Mouse (Mus musculus): ENCODE data around the gene Dnajc15. TPM values are rescaled to one million over a fixed set of nuclear protein-coding genes. Genes with fewer than 3 reads are reported as not detected.

Dnajc15 gene
- polyA plus RNA-seq (2015; fragmentation: Nextera tagmentation; extraction: Ambion mirVana): 92.9 and 95.8 TPM in 2 replicates

DNA sequence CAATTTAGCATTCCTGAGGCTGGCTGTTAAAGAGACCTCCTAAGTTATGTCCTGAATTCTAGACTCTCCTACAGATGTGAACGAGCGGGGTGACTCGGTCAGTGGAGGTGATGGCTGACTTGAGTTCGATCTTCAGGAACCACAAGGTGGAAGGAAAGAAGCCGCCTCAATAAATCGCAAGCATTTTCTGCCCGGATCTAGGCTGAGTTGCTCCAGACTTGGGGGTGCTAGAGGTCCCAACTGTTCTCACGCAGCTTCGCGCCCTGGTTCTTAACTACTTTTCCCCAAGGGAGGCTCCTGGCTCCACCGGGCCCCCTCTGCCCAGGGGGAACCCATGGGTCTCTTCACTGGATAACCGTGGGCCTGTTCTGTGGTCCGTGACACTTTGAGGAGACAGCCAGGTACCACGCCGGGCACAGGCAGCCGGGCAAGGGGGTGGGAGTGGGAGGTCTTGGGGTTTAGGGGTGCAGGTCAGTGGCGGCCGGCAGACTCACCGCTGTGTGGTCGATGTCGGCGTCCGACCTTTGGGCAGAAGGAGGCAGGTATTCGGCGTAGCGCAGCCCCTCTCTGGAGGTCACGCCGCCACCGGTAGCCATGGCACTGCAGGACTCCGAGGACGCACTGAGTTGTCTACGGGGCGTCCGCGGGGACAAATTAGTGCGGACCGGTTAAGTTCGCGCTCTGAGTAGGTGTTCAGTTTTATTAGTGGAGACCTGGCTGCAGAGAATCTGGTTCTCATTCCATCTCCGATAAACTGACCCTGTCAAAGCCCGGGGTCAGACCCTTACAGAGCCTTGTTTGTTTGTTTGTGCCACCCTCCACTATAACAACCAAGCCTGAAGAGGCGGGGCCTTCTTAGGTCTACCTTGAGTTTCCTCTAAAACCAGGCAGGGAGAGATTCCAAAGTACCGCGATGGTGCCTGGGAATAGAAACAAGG lies at the start of gene Dnajc15:
Gene Dnajc15 (minus strand): TSS at position 822 of the 938 bp plus-strand sequence.
- no peaks in the 10 kb centered on the region for H3K36me3 ChIP-seq
- H3K27ac ChIP-seq (replicated peaks): peak within 1 kb of the TSS; percentile 61; the same call in 1 of the 2 replicates
- 1% methylated on average over 44 of the region's 44 CpGs for WGBS
- peak within 1 kb of the TSS; percentile 85 for H3K4me2 ChIP-seq
- peaks cover 4% of the 10 kb centered on the region for H3K4me1 ChIP-seq
- H3K27me3 ChIP-seq (replicated peaks): no peaks in the 10 kb centered on the region
- H3K9ac ChIP-seq (replicated peaks): peak within 1 kb of the TSS; percentile 76
- peak; percentile 76; the same call in 1 of the 2 replicates for ATAC-seq (ENCODE audit: low FRiP score)
- H3K4me3 ChIP-seq (replicated peaks): peak within 1 kb of the TSS; percentile 77
- no peaks in the 10 kb centered on the region for H3K9me3 ChIP-seq (replicated peaks)

DNA sequence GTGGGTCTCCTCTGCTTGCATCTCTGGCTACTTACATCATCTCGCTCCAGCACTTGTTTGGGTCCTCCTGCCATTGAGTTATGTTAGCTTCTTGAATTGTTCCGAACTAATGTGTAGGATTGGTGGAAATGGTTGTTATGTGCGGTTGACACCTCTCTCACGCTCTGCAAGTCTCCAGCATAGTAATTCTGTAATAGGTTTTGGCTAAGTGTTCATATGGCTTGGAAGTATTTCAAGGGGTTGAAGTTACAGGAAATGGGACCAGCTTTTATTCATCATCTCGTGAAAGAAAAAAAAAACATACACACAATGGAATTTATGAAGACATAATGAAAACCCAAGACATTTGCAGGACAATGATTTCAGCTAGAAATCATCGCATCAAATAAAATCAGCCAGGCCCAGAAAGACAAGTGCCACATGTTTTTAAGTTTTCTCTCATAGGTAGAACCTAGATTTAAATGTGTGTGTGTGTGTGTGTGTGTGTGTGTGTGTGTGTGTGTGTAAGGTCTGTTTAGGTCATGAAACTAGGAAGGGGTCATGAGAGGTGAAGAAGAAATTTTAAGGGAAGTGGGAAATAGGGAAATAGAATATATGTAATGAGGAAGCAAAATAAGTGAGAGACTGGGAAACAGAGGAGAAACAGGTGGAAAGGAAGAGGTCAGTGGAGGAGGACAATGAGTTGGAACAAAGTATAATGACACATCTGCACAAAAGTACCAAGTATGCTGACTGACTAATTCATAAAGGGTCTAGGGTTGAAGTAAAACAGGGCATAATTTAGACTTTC lies 48.3 kb upstream of the Dnajc15 start:
- no peak overlapping the region for H3K9ac ChIP-seq (replicated peaks)
- no peak overlapping the region for H3K27ac ChIP-seq (replicated peaks)
- 84% methylated on average over 6 of the region's 6 CpGs for WGBS
- H3K4me1 ChIP-seq: peaks cover 10% of the 10 kb centered on the region
- H3K9me3 ChIP-seq (replicated peaks): no peaks in the 10 kb centered on the region
- H3K36me3 ChIP-seq: no peaks in the 10 kb centered on the region
- no peak overlapping the region for H3K4me3 ChIP-seq (replicated peaks)
- no peak for ATAC-seq (ENCODE audit: low FRiP score)
- no peaks in the 10 kb centered on the region for H3K27me3 ChIP-seq (replicated peaks)
- H3K4me2 ChIP-seq: no peak overlapping the region

DNA sequence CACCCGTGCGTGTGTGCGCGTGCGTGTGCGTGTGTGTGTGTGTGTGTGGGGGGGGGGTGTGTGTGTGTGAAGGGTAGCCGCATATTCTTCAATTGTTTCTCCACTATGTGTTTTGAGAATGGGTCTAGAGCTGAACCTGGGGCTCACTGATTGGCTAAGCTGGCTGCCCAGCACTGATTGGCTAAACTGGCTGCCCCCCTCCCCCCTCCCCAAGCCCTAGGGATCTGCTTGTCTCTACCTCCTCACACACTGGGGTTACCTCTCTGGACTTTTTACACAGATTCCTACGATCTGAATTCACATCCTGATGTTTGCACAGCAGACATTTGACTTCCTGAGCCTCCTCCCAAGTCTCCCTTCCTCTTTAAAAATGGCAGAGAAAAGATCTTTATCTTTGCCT lies 46.7 kb upstream of the Dnajc15 start:
- Histone ChIP-seq H3K4me3 (replicated peaks) (no peak overlapping the region), H3K4me1 (peaks cover 10% of the 10 kb centered on the region), H3K27ac (replicated peaks) (no peak overlapping the region), H3K36me3 (no peaks in the 10 kb centered on the region), H3K9ac (replicated peaks) (no peak overlapping the region), H3K4me2 (no peak overlapping the region), H3K9me3 (replicated peaks) (no peaks in the 10 kb centered on the region), H3K27me3 (replicated peaks) (no peaks in the 10 kb centered on the region)
- ATAC-seq (ENCODE audit: low FRiP score): no peak
- WGBS: 90% methylated on average over 8 of the region's 8 CpGs

DNA sequence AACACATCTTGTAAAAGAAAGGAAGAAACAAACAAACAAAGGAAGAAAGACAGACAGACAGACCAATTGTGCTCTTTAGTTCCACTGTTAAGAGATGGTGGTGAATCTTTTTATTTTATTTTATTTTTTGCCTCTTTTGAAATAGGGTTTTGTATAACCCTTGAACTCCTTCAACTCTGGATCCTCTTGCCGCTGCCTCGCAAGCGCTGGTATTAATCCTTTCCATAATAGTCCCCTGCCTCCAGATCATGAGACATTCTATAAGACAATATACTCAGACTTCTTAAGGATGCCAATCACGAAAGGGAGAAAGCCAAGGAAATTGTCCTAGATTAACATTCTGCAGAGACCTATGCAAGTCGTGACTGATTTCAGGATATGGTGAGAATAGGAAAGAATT lies 40.9 kb upstream of the Dnajc15 start:
- H3K36me3 ChIP-seq: no peaks in the 10 kb centered on the region
- H3K27me3 ChIP-seq (replicated peaks): no peaks in the 10 kb centered on the region
- H3K4me2 ChIP-seq: no peak overlapping the region
- H3K9me3 ChIP-seq (replicated peaks): no peaks in the 10 kb centered on the region
- H3K27ac ChIP-seq (replicated peaks): no peak overlapping the region
- no peak overlapping the region for H3K9ac ChIP-seq (replicated peaks)
- H3K4me1 ChIP-seq: no peaks in the 10 kb centered on the region
- no peak overlapping the region for H3K4me3 ChIP-seq (replicated peaks)
- ATAC-seq (ENCODE audit: low FRiP score): no peak
- 82% methylated on average over 5 of the region's 5 CpGs for WGBS

DNA sequence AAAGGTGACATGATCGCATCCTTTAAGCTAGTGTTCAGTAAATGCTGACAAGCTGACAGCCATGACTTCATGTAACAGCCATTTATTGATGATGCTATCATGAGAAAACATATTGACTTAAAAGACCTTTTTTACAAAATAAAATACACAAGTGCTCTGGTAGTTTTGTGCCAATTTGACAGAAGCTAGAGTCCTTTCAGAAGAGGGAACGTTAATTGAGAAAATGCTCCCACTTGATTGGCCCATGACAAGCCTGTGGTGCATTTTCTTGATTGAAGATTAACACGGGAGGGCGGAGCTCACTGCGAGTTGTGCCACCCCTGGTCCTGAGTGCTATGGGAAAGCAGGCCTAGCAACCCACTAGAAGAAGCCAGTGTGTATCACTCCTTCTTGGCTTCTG lies 31.7 kb upstream of the Dnajc15 start:
- no peak overlapping the region for H3K27ac ChIP-seq (replicated peaks)
- no peak overlapping the region for H3K9ac ChIP-seq (replicated peaks)
- H3K4me1 ChIP-seq: no peaks in the 10 kb centered on the region
- no peaks in the 10 kb centered on the region for H3K27me3 ChIP-seq (replicated peaks)
- H3K4me2 ChIP-seq: no peak overlapping the region
- H3K9me3 ChIP-seq (replicated peaks): no peaks in the 10 kb centered on the region
- no peak for ATAC-seq (ENCODE audit: low FRiP score)
- H3K4me3 ChIP-seq (replicated peaks): no peak overlapping the region
- no peaks in the 10 kb centered on the region for H3K36me3 ChIP-seq
- WGBS: 93% methylated on average over 5 of the region's 5 CpGs

DNA sequence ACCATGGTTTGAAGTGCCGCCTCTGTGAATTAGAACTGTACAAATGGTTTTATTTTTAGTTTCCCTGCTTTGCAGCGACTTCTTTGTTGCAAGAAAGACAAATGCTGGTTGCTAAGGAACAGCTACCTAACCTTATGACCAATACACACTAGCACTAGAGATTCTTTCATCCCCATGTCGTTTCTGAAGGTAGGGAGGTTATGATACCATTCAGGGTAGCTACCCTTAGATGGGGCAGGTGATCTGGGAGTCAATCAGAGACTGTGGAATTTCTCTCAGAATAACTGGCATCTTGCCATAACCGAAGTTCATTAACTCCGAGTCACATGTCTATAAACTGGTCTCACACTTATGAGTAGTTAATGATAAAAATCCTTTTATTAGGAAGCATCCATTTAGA lies 30.5 kb upstream of the Dnajc15 start:
- no peaks in the 10 kb centered on the region for H3K9me3 ChIP-seq (replicated peaks)
- no peak overlapping the region for H3K4me3 ChIP-seq (replicated peaks)
- no peaks in the 10 kb centered on the region for H3K27me3 ChIP-seq (replicated peaks)
- H3K36me3 ChIP-seq: no peaks in the 10 kb centered on the region
- no peaks in the 10 kb centered on the region for H3K4me1 ChIP-seq
- H3K27ac ChIP-seq (replicated peaks): no peak overlapping the region
- H3K9ac ChIP-seq (replicated peaks): no peak overlapping the region
- no peak for ATAC-seq (ENCODE audit: low FRiP score)
- 62% methylated on average over 5 of the region's 5 CpGs for WGBS
- no peak overlapping the region for H3K4me2 ChIP-seq

DNA sequence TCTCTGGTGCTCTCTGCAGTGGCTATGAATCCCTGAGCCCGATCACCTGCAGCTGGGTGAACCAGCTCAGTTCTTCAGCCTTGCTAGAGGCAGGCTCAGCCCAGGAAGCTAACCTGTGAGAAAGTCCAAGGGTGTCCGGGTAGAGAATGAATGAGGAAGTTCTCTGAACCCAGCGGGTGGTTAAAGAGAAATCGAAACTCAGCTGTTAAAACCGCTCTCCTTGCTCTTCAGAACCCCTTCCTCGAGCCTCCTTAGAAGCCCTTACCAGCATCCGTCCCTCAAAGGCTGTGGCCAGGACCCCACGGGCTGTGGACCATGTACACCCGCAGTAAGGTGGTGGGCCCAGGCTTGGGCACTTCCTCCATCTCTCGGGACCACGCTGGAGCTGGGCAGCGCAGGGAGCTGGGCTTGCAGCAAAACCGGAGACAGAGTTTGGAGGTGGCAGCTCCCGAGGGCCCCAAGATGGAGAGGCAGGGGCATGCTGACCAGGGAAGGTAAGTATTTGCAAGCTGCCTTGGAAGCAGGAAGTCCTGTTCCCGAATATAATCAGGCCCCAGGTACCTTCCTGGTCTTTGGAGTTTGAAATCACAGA lies 29.3 kb upstream of the Dnajc15 start, which contains the start of gene Epsti1:
Gene Epsti1 (plus strand): TSS at position 69 of the 592 bp plus-strand sequence.
- no peak within 1 kb of the TSS for H3K4me2 ChIP-seq
- H3K4me1 ChIP-seq: no peaks in the 10 kb centered on the region
- H3K27me3 ChIP-seq (replicated peaks): no peaks in the 10 kb centered on the region
- H3K9me3 ChIP-seq (replicated peaks): no peaks in the 10 kb centered on the region
- 67% methylated on average over 15 of the region's 15 CpGs for WGBS
- no peak within 1 kb of the TSS for H3K4me3 ChIP-seq (replicated peaks)
- H3K27ac ChIP-seq (replicated peaks): no peak within 1 kb of the TSS
- no peak within 1 kb of the TSS for H3K9ac ChIP-seq (replicated peaks)
- H3K36me3 ChIP-seq: no peaks in the 10 kb centered on the region
- no peak for ATAC-seq (ENCODE audit: low FRiP score)

DNA sequence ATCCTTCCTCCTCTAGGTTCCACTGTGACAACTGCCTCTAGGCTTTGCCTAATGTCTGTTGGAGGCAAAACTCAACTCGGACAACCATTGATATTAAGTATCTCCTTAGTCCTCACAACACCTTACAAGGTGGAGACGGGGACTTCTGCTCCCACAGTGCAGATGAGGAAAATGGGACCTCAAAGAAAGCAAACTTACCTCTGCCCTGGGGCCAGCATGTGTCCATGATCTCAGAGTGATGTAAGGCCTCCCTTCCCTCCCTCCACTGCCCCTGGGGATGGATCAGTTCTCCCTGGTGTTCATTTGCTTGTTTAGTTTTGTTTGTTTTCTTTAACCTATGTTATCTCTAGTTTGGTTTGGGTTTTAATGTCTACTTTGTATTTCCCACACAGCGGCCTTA lies 27.6 kb upstream of the Dnajc15 start:
- Histone ChIP-seq H3K4me2 (no peak overlapping the region), H3K9me3 (replicated peaks) (no peaks in the 10 kb centered on the region), H3K9ac (replicated peaks) (no peak overlapping the region), H3K36me3 (no peaks in the 10 kb centered on the region), H3K4me1 (no peaks in the 10 kb centered on the region), H3K27ac (replicated peaks) (no peak overlapping the region), H3K4me3 (replicated peaks) (no peak overlapping the region), H3K27me3 (replicated peaks) (no peaks in the 10 kb centered on the region)
- no peak for ATAC-seq (ENCODE audit: low FRiP score)
- 94% methylated on average over 3 of the region's 3 CpGs for WGBS

DNA sequence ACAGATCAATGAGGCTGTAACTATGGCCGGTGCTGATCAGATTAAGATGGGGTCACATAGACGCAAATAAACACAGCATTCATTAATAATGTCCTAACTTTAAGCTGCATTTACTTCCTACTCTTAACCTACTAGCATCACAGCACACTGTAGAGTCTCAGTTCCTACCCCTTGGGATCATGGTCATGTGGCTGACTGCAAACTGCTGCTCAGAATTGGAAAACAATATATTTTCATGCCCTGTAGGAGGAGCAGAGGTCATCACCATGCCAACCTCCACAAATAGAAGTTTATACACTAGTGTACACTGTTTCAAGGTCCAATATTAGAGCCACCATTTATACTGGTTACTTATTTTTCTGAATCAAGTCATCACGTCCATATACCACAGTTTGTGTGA lies 21.0 kb upstream of the Dnajc15 start:
- WGBS: 88% methylated on average over 3 of the region's 3 CpGs
- Histone ChIP-seq H3K9me3 (replicated peaks) (0 out of 2 replicates have a peak, but pooled peaks cover 2% of the 10 kb centered on the region), H3K27me3 (replicated peaks) (no peaks in the 10 kb centered on the region), H3K4me3 (replicated peaks) (no peak overlapping the region), H3K9ac (replicated peaks) (no peak overlapping the region), H3K27ac (replicated peaks) (no peak overlapping the region), H3K4me1 (no peaks in the 10 kb centered on the region), H3K36me3 (no peaks in the 10 kb centered on the region), H3K4me2 (no peak overlapping the region)
- no peak for ATAC-seq (ENCODE audit: low FRiP score)

DNA sequence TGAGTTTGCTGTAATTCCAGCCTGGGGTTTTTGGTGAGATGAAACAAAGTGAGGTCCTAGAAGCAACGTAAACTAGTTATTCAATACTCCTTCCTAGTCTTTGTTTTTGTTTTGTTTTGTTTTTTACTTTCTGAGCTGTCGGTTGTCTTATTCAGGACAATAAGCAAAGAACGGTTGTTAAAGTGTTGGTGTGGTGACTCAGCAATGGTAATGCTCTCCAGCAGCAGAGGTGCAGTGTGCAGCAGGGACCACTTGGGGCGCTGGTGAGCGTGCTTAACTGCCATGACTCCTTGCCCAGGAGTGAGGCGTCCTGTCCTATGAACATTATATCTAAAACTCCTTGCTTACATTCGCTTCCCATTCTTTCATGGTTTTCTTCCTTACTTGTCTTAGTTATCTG lies 15.0 kb upstream of the Dnajc15 start:
- no peak for ATAC-seq (ENCODE audit: low FRiP score)
- 0 out of 2 replicates have a peak, but pooled peaks cover 2% of the 10 kb centered on the region for H3K9me3 ChIP-seq (replicated peaks)
- H3K4me3 ChIP-seq (replicated peaks): no peak overlapping the region
- H3K36me3 ChIP-seq: no peaks in the 10 kb centered on the region
- no peaks in the 10 kb centered on the region for H3K4me1 ChIP-seq
- no peak overlapping the region for H3K27ac ChIP-seq (replicated peaks)
- H3K4me2 ChIP-seq: no peak overlapping the region
- WGBS: 87% methylated on average over 7 of the region's 7 CpGs
- H3K27me3 ChIP-seq (replicated peaks): no peaks in the 10 kb centered on the region
- no peak overlapping the region for H3K9ac ChIP-seq (replicated peaks)

DNA sequence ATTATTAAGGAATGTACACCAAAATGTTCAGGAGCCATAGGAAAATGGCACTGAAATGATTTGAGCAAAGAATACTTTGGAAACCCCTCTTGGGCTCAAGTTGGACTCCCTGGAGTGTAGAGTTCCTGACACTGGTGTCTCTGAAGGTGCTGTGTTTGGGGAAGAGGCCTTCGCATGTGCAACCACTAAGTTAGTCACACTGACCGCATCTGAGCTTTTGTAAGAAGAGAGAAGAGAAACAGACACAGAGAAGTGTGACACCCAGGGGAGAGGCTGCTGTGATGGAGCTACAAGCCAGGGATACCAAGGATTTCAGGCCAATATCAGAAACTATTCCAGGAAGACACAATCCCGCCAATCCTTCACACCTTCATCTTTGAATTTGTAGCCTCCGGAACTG lies 12.0 kb upstream of the Dnajc15 start:
- no peaks in the 10 kb centered on the region for H3K9me3 ChIP-seq (replicated peaks)
- 93% methylated on average over 4 of the region's 4 CpGs for WGBS

More for the DNA sequence above, 12.0 kb upstream of the Dnajc15 start:
- no peaks in the 10 kb centered on the region for H3K4me1 ChIP-seq
- H3K4me3 ChIP-seq (replicated peaks): no peak overlapping the region
- H3K27me3 ChIP-seq (replicated peaks): no peaks in the 10 kb centered on the region
- H3K9ac ChIP-seq (replicated peaks): no peak overlapping the region
- ATAC-seq (ENCODE audit: low FRiP score): no peak
- H3K36me3 ChIP-seq: no peaks in the 10 kb centered on the region
- no peak overlapping the region for H3K27ac ChIP-seq (replicated peaks)
- no peak overlapping the region for H3K4me2 ChIP-seq

Measured in neural tube, embryonic 15.5 days (tissue).